Mouse (Mus musculus) liver, postnatal 0 days (tissue): ENCODE measurements around the gene Ttc39a.

Experiments used
- CTCF ChIP-seq: sonication (generic); IDR thresholded peaks from 2 replicates; pipeline ENCODE4 v1.5.1; 2016; ENCODE audit warnings: antibody characterized with exemption, low read depth
- EP300 ChIP-seq: IDR thresholded peaks from 2 replicates; pipeline ENCODE4 v1.6.1; 2016; ENCODE audit warnings: antibody characterized with exemption, low read depth, mild to moderate bottlenecking

- no peak for TF ChIP-seq CTCF
- peak; percentile 76 for TF ChIP-seq EP300
These were observed 78.2 kb downstream of the Ttc39a start, which contains the start of gene Rnf11 for GRCm38 (mm10) chr4:109484621-109485020.
